Mouse (Mus musculus) hindbrain, embryonic 13.5 days (tissue): ENCODE data around the gene Clca4b. TPM values are rescaled to one million over a fixed set of nuclear protein-coding genes. Genes with fewer than 3 reads are reported as not detected.
"Not testable (repeated sequence)": the region's sequence is repeated elsewhere in the genome, so short reads cannot be mapped to it uniquely, and the experiment has no call there.

Experiments
- ATAC-seq: fragments of 200-750 bp; cut with Nextera tagmentation; 2 replicates; pipeline ENCODE4 v1.8.0; 2017; ENCODE audit warnings: moderate TSS enrichment; ENCODE audit not compliant: low FRiP score
- H3K27ac ChIP-seq: fragments of 300-500 bp; sonication (generic); 2 replicates; pipeline ENCODE4 v1.5.1; 2015; ENCODE audit warnings: inconsistent platforms, mild to moderate bottlenecking, moderate library complexity
- H3K27me3 ChIP-seq: fragments of 300-500 bp; sonication (generic); 2 replicates; pipeline ENCODE4 v1.6.1; 2015; ENCODE audit warnings: mild to moderate bottlenecking, inconsistent platforms
- H3K36me3 ChIP-seq: fragments of 300-500 bp; sonication (generic); 2 replicates; pipeline ENCODE4 v1.6.1; 2015; ENCODE audit warnings: mild to moderate bottlenecking, inconsistent platforms
- H3K4me1 ChIP-seq: fragments of 300-500 bp; sonication (generic); replicated peaks from 2 replicates; pipeline ENCODE4 v1.6.1; 2015; ENCODE audit warnings: inconsistent platforms
- H3K4me2 ChIP-seq: fragments of 300-500 bp; sonication (generic); 2 replicates; pipeline ENCODE4 v1.6.1; 2015; ENCODE audit warnings: inconsistent platforms, mild to moderate bottlenecking, moderate library complexity
- H3K4me3 ChIP-seq: fragments of 300-500 bp; sonication (generic); 2 replicates; pipeline ENCODE4 v1.5.1; 2015; ENCODE audit warnings: mild to moderate bottlenecking, inconsistent platforms
- H3K9ac ChIP-seq: fragments of 300-500 bp; sonication (generic); 2 replicates; pipeline ENCODE4 v1.6.1; 2015; ENCODE audit warnings: mild to moderate bottlenecking, inconsistent platforms
- H3K9me3 ChIP-seq: fragments of 300-500 bp; sonication (generic); 2 replicates; pipeline ENCODE4 v1.6.1; 2016; ENCODE audit warnings: inconsistent platforms
- WGBS: fragments of 180-500 bp; shearing (Covaris S2); methylation state at CpG from one replicate; pipeline ENCODE4 v1.1.7; 2015; 5-methylcytosine and 5-hydroxymethylcytosine counted together
- polyA plus RNA-seq: library from polyadenylated mRNA; unstranded; fragments of >200 nt; fragmentation: Nextera tagmentation; extraction: Ambion mirVana; gene quantifications from 2 replicates; pipeline ENCODE4 v1.2.1, GENCODE M21; 2015

Gene Clca4b
- not detected in 2 replicates for polyA plus RNA-seq

DNA sequence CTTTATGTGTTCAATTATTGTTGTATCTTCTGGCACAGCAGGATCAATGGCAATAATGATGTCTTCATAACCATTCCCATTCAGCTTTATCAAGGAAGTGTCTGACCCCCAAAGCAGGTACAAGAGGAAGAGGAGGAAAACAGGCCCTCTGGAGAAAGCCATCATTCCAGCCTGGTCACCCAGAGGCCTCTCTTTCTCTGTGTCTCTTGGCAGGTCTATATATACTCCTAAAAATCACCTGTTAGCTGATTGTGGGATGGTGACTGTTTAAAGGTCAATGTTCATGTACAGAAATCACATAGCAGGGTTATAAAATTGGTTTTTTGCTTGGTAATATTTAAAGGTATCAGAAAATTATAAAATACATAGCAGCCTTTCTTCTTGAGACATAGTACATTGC lies at the start of gene Clca4b:
TSS of gene Clca4b (minus strand) at position 195 of the 400 bp plus-strand sequence.
- H3K36me3 ChIP-seq = no peaks in the 10 kb centered on the region
- no peak within 1 kb of the TSS for H3K4me2 ChIP-seq
- H3K9me3 ChIP-seq = no peaks in the 10 kb centered on the region
- H3K4me1 ChIP-seq = no peaks in the 10 kb centered on the region
- no peak within 1 kb of the TSS for H3K4me3 ChIP-seq
- H3K27ac ChIP-seq = no peak within 1 kb of the TSS
- no peaks in the 10 kb centered on the region for H3K27me3 ChIP-seq
- no peak for ATAC-seq
- H3K9ac ChIP-seq = no peak within 1 kb of the TSS

DNA sequence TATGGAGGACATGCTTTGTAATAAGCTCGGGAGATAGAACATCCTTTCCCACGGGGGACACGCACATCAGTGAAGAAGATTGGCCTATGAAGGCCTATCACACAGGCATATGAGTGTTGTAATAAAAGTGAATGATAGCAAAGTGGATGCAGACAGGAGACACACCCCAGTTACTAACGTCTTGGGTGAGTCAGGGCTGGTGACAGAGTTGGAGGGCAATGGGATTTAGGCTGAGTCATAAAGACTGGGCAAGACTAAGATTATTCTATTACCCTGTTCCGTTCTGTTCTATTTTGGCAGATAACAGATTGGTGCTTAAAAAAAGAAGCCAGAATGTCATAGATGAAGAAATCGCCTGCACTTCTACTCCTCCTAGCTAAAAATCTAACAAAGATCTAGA lies 48.2 kb upstream of the Clca4b start:
- 90% methylated on average over 6 of the region's 6 CpGs for WGBS
- H3K36me3 ChIP-seq = no peaks in the 10 kb centered on the region
- H3K27ac ChIP-seq = no peak overlapping the region
- H3K9me3 ChIP-seq = no peaks in the 10 kb centered on the region
- H3K9ac ChIP-seq = no peak overlapping the region
- no peaks in the 10 kb centered on the region for H3K27me3 ChIP-seq
- H3K4me1 ChIP-seq = no peaks in the 10 kb centered on the region
- no peak overlapping the region for H3K4me3 ChIP-seq
- ATAC-seq = no peak
- H3K4me2 ChIP-seq = no peak overlapping the region

DNA sequence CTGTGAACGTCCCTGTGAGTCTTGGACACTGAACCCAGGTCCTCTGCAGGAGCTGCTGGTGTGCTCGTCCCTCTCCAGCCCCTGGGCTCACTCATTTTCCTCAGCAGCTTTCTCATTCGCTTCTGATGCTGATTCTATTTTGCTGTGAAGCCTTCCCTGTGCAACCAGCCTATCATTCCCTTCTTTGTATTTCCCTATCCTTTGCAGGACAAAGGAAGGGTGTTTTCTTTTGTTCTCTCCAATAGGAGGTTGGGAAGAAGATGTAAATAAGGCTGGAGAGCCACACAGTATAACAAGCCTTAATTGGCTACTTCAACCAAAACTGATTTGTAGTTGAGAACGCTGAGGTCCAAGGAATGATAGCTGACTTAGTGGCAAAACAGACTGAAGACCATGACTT lies 45.3 kb upstream of the Clca4b start:
- ATAC-seq = no peak
- no peak overlapping the region for H3K4me2 ChIP-seq
- no peak overlapping the region for H3K27ac ChIP-seq
- H3K36me3 ChIP-seq = no peaks in the 10 kb centered on the region
- 14% methylated on average over 4 of the region's 4 CpGs for WGBS
- no peak overlapping the region for H3K9ac ChIP-seq
- H3K4me3 ChIP-seq = no peak overlapping the region
- no peaks in the 10 kb centered on the region for H3K9me3 ChIP-seq
- no peaks in the 10 kb centered on the region for H3K4me1 ChIP-seq
- H3K27me3 ChIP-seq = no peaks in the 10 kb centered on the region

DNA sequence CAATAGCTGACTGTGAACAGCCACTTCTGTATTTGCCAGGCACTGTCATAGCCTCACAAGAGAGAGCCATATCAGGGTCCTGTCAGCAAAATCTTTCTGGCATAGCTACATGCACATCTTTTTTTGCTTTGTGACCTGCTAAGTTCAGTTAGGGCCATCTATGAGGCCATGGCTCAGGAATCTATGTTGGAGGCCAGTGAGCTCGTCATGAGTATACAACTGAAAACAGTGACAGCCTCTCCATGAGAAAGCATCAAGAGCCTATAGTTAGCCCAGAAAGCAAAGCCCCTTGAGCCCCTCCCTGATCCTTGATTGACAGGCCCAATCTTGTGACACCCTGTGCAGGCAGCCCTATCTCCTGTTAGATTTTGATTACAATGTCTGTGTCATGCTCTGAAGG lies 43.8 kb upstream of the Clca4b start:
- WGBS = 65% methylated on average over 1 of the region's 1 CpGs
- H3K36me3 ChIP-seq = no peaks in the 10 kb centered on the region
- H3K9me3 ChIP-seq = no peaks in the 10 kb centered on the region
- no peaks in the 10 kb centered on the region for H3K4me1 ChIP-seq
- no peak overlapping the region for H3K4me3 ChIP-seq
- ATAC-seq = no peak
- no peaks in the 10 kb centered on the region for H3K27me3 ChIP-seq
- H3K4me2 ChIP-seq = no peak overlapping the region
- H3K27ac ChIP-seq = no peak overlapping the region
- H3K9ac ChIP-seq = no peak overlapping the region

DNA sequence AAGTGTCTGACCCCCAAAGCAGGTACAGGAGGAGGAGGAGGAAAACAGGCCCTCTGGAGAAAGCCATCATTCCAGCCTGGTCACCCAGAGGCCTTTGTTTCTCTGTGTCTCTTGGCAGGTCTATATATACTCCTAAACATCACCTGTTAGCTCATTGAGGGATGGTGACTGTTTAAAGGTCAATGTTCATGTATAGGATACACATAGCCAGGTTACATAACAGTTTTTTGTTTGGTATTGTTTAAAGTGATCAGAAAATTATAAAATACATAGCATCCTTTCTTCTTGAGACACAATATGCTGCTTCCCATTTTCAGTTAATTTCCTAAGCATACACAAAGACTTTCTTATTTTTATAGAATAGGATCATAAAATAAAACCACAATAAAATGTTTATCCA lies 42.6 kb upstream of the Clca4b start, which contains the start of gene Clca4a:
TSS of gene Clca4a (minus strand) at position 101 of the 400 bp plus-strand sequence.
- no peak within 1 kb of the TSS for H3K27ac ChIP-seq
- H3K4me2 ChIP-seq = no peak within 1 kb of the TSS
- ATAC-seq = no peak
- H3K27me3 ChIP-seq = no peaks in the 10 kb centered on the region
- H3K9ac ChIP-seq = no peak within 1 kb of the TSS
- no peaks in the 10 kb centered on the region for H3K9me3 ChIP-seq
- H3K36me3 ChIP-seq = no peaks in the 10 kb centered on the region
- H3K4me3 ChIP-seq = no peak within 1 kb of the TSS
- H3K4me1 ChIP-seq = no peaks in the 10 kb centered on the region

DNA sequence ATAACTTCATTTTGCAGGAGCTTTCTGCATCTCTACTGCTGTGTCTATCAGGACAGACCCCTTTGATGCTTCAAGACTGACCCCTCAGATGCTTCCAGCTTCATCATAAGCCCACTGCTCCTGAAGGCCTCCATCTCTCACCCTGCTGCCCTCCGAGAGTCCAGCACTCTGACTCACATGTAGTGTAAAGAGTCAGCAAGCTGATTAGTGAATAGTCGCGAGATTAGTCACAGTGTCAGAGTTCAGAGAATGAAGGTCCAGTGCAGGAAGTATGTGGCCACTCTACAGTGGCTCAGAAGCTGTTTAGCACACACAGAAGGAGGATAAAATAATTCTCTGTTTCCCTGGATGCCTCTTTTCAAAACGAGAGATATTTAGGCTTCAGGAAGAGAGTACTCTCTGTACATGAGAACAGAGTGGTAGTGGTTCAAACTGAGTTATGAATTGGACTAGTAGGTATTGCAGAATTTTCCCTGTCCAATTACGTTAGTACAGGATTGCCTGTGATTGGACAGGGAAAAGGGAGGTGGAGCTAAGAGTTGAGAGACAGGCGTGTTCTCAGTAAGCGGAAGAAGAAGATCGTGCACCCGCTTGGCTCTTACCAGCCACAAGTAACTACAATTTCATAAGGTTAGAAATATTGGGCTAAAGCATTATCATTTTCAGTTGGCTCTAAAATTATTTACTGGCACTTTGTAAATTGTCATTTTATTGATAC lies 39.4 kb upstream of the Clca4b start:
- Histone ChIP-seq H3K9ac (no peak overlapping the region), H3K4me3 (no peak overlapping the region), H3K27ac (no peak overlapping the region), H3K4me1 (no peaks in the 10 kb centered on the region), H3K9me3 (no peaks in the 10 kb centered on the region), H3K4me2 (no peak overlapping the region), H3K27me3 (no peaks in the 10 kb centered on the region), H3K36me3 (no peaks in the 10 kb centered on the region)
- ATAC-seq = no peak
- WGBS = 78% methylated on average over 9 of the region's 9 CpGs

DNA sequence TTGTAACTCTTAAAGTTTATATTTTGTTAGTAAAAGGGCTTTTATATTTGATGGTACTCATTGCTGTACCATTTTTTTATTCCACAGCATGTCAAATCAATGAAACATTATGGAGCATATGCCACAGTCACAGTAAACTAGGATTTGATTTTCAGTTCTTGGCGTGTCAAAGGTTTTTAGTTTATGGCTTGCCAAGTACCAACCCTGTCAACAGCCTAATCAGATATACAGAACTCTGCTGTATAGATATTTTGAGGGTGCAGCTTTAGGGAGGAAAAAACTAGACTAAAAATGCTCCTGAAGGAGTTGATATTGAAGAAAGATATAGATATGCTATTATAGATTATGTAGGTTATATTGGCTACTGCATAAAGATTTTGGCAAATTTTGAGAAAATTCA lies 37.4 kb upstream of the Clca4b start:
- H3K27me3 ChIP-seq = no peaks in the 10 kb centered on the region
- H3K27ac ChIP-seq = no peak overlapping the region
- no peak overlapping the region for H3K4me3 ChIP-seq
- H3K4me2 ChIP-seq = no peak overlapping the region
- no peaks in the 10 kb centered on the region for H3K4me1 ChIP-seq
- ATAC-seq = no peak
- H3K36me3 ChIP-seq = no peaks in the 10 kb centered on the region
- no peaks in the 10 kb centered on the region for H3K9me3 ChIP-seq
- H3K9ac ChIP-seq = no peak overlapping the region
- WGBS = 79% methylated on average over 1 of the region's 1 CpGs

DNA sequence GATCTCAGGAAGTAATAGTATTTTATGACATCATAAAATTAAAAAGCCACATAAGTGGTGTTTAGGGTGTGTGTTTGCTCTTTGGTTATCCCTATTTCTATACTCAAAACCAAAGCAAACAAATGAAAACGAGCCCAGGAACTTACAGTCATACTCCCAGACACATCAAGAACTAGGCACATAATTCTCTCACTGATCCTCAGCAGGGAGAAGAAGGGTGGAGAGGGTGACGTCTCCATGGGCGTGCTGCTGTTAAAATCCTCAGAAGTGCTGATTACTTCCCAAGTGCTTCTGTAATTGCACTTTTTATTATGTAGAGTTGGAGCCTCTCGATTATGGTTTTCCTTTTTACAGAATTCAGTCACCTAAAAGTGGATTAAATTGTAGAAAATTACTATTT lies 33.7 kb upstream of the Clca4b start:
- Histone ChIP-seq H3K4me1 (no peaks in the 10 kb centered on the region), H3K4me3 (no peak overlapping the region), H3K36me3 (no peaks in the 10 kb centered on the region), H3K4me2 (no peak overlapping the region), H3K9me3 (no peaks in the 10 kb centered on the region), H3K27ac (no peak overlapping the region), H3K9ac (no peak overlapping the region), H3K27me3 (no peaks in the 10 kb centered on the region)
- ATAC-seq = no peak
- WGBS = 74% methylated on average over 4 of the region's 4 CpGs

DNA sequence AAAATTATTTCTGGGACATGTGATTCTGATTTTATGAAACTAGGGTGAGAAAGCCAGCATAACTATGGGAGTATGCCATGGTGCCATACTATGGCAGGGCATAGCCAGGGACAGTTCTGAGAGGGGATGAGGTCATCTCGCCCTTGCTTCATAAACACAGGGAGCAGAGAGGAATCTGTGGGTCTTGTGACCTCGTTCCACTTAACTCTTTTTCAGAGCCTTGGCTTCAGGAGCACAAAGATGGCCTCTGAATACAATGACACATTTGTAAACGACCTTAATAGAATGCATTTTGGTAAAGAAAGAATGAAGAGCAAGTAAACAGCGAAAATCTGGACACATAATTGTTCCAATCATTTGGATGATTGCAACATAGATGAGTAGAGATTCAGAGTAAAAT lies 18.5 kb upstream of the Clca4b start:
- no peak overlapping the region for H3K4me3 ChIP-seq
- peaks cover 3% of the 10 kb centered on the region; the same call in 1 of the 2 replicates for H3K4me1 ChIP-seq
- 74% methylated on average over 4 of the region's 4 CpGs for WGBS
- H3K9ac ChIP-seq = no peak overlapping the region
- H3K4me2 ChIP-seq = no peak overlapping the region
- no peaks in the 10 kb centered on the region for H3K36me3 ChIP-seq
- no peak for ATAC-seq
- H3K9me3 ChIP-seq = no peaks in the 10 kb centered on the region
- no peaks in the 10 kb centered on the region for H3K27me3 ChIP-seq
- H3K27ac ChIP-seq = no peak overlapping the region

DNA sequence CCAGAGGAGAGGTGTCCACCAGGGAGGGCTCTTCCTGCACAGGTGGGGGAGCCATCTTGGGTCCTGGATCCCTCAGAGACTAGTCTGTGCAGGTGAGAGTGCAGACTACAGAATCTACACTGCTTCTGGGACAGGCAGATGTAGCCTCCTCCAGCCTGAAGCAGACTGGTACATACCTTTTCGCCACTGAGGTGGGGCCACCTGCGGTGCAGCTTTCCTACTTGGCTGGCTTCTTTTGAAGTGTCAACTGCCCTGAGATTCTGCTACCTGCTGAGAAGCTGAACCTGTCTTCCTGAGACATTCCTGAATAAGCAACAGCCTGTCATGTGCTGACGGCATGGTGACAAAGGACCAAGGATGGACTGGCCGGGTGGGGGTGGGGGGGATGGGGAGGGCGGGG lies 15.0 kb upstream of the Clca4b start:
- WGBS = 29% methylated on average over 5 of the region's 5 CpGs
- not testable (repeated sequence) for H3K27ac ChIP-seq, H3K9me3 ChIP-seq, H3K4me1 ChIP-seq, H3K36me3 ChIP-seq, H3K4me2 ChIP-seq, H3K27me3 ChIP-seq, ATAC-seq, H3K4me3 ChIP-seq, H3K9ac ChIP-seq

DNA sequence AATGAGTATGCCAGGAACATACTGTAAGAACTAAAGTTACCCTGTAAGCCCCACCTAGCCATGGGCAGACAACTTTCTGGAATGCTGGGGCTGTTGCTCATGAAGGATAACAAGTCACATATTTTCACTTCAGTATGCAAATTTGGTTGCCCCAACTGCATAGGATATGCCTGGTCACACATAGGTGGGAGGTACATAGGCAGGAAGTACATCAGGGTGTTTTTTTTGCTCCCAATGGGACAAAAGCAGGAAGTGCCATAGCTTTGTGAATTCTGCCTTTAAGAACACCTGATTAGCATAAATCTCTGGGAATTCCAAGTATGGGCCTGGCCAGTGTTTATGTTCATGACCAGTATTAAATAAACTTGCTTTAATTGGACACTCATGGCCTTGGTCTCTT lies 1.3 kb upstream of the Clca4b start:
- H3K4me3 ChIP-seq, H3K27ac ChIP-seq, H3K4me2 ChIP-seq, H3K27me3 ChIP-seq, ATAC-seq, H3K9ac ChIP-seq, H3K36me3 ChIP-seq, H3K9me3 ChIP-seq, H3K4me1 ChIP-seq: not testable (repeated sequence)

DNA sequence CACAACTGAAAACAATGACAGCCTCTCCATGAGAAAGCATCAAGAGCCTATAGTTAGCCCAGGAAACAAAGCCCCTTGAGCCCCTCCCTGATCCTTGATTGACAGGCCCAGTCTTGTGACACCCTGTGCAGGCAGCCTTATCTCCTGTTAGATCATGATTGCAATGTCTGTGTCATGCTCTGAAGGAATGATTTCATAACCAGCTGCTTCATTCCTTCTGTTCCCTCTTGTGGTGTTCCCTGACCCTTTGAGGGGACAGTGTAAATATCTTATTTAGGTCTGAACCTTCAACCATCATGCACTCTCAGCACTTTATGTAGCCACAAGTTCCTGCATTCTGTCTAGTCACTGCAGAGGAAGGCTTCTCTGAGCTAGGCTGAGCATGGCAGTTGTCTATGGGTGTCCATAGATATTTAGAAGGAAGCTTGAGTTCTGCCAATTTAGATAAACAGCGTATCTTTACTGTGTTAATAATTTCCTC lies 722 bp upstream of the Clca4b start:
- no peak for ATAC-seq
- 95% methylated on average over 1 of the region's 1 CpGs for WGBS
- H3K9ac ChIP-seq = no peak overlapping the region
- H3K36me3 ChIP-seq = no peaks in the 10 kb centered on the region
- H3K4me3 ChIP-seq = no peak overlapping the region
- no peak overlapping the region for H3K4me2 ChIP-seq
- no peaks in the 10 kb centered on the region for H3K9me3 ChIP-seq
- no peaks in the 10 kb centered on the region for H3K27me3 ChIP-seq
- H3K4me1 ChIP-seq = no peaks in the 10 kb centered on the region
- no peak overlapping the region for H3K27ac ChIP-seq

DNA sequence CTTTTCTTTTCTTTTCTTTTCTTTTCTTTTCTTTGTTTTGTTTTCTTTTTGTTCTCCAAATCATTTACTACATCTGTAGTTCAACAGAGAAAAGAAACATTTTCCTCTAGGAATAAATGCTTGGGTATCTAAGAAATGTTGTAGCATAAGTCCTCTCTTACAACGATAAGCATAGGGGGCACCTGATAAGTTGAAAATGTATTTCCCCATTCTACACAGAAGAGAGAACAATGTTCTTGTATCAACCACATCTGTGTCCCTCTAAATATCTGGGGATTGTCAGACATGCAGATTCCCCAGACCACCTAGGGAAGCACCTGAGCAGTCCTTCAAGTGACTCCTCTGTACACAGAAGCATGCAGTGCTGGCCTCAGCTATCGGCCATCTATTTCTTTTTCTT lies 18.3 kb downstream of the Clca4b start:
- Histone ChIP-seq H3K9ac (no peak overlapping the region), H3K9me3 (no peaks in the 10 kb centered on the region), H3K4me2 (no peak overlapping the region), H3K36me3 (no peaks in the 10 kb centered on the region), H3K27me3 (no peaks in the 10 kb centered on the region), H3K4me3 (no peak overlapping the region), H3K4me1 (no peaks in the 10 kb centered on the region), H3K27ac (no peak overlapping the region)
- ATAC-seq = no peak
- WGBS = 94% methylated on average over 2 of the region's 2 CpGs
